22 mouse cellular contexts compared by ENCODE assay signal in the genomic region with DNA sequence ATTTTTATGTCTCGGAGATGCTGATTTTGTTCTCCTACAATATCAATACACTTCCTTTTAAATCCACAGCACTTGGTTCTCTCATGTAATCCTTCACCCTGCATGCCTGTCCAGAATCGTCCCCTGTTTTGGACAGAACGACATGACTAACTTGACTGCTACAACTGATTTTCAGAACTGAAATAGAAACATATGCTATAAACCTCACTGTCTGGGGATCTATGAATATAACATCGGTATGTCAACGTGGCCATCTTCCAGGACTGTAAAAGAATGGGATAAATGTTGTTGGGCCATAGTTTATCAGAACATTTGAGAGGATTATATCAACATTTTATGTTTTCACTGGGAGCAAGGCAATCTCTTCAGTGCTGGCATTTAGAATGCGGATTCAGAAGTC.
A peak's percentile ranks its signal among the peaks of the same experiment; 100 is the strongest.
DNase-seq lines count a peak whose midpoint lies in the region; ATAC-seq and TF ChIP-seq lines count a peak whose summit lies in the region.
"Had no signal": no experiment of that assay in that cellular context is flagged by ENCODE, and none has a peak within 500 bp of the region (broad histone marks: within the 10 kb centered on the region; RNA-seq: fewer than 3 reads in every experiment).

No protein-coding gene starts in this region.

- H3K9ac ChIP-seq in forebrain, embryonic 16.5 days (replicated peaks; ENCODE audit: low read depth, low read length), result no peak overlapping the region
- H3K9ac ChIP-seq in forebrain, embryonic 13.5 days, result no peak overlapping the region
- H3K9ac ChIP-seq in forebrain, postnatal 0 days, result no peak overlapping the region

- peak overlapping the region; percentile 3; the same call in 1 of the 2 replicates for H3K27ac ChIP-seq in forebrain, embryonic 16.5 days (ENCODE audit: low read length)
- no peak overlapping the region for H3K27ac ChIP-seq in forebrain, embryonic 13.5 days
- H3K27ac ChIP-seq in forebrain, postnatal 0 days (ENCODE audit: low read depth, low read length), result 0 out of 2 replicates have a peak overlapping the region, but pooled peaks have one; percentile 46
- no peak overlapping the region for H3K27ac ChIP-seq in forebrain, embryonic 10.5 days

- H3K4me1 ChIP-seq in forebrain, embryonic 16.5 days (replicated peaks; ENCODE audit: control insufficient read depth, insufficient read depth, low read length), result no peaks in the 10 kb centered on the region
- no peaks in the 10 kb centered on the region for H3K4me1 ChIP-seq in forebrain, embryonic 13.5 days
- no peaks in the 10 kb centered on the region for H3K4me1 ChIP-seq in forebrain, postnatal 0 days (ENCODE audit: insufficient read depth)
- H3K4me1 ChIP-seq in forebrain, embryonic 10.5 days, result no peaks in the 10 kb centered on the region

- no peak for TF ChIP-seq CTCF in forebrain, postnatal 0 days (IDR thresholded peaks at IDR 0.05; ENCODE audit: low read depth)

- no peak overlapping the region for H3K4me3 ChIP-seq in forebrain, embryonic 16.5 days (replicated peaks; ENCODE audit: low read length)
- no peak overlapping the region for H3K4me3 ChIP-seq in forebrain, embryonic 13.5 days
- no peak overlapping the region for H3K4me3 ChIP-seq in forebrain, postnatal 0 days (ENCODE audit: low read depth, low read length)
- no peak overlapping the region for H3K4me3 ChIP-seq in forebrain, embryonic 10.5 days

- no peak overlapping the region for H3K4me2 ChIP-seq in forebrain, embryonic 16.5 days (ENCODE audit: low read length)
- no peak overlapping the region for H3K4me2 ChIP-seq in forebrain, embryonic 13.5 days
- H3K4me2 ChIP-seq in forebrain, postnatal 0 days (ENCODE audit: low read depth), result no peak overlapping the region

- no peaks in the 10 kb centered on the region for H3K36me3 ChIP-seq in forebrain, embryonic 16.5 days (ENCODE audit: control insufficient read depth, insufficient read depth)
- no peaks in the 10 kb centered on the region for H3K36me3 ChIP-seq in forebrain, embryonic 13.5 days (ENCODE audit: poor library complexity, severe bottlenecking)
- no peaks in the 10 kb centered on the region for H3K36me3 ChIP-seq in forebrain, postnatal 0 days (ENCODE audit: insufficient read depth)
- H3K36me3 ChIP-seq in forebrain, embryonic 10.5 days (replicated peaks), result no peaks in the 10 kb centered on the region
- H3K36me3 ChIP-seq: G1E had no signal

- H3K9me3 ChIP-seq in forebrain, embryonic 16.5 days (ENCODE audit: control insufficient read depth, low read length), result no peaks in the 10 kb centered on the region
- no peaks in the 10 kb centered on the region for H3K9me3 ChIP-seq in forebrain, embryonic 13.5 days (replicated peaks)
- no peaks in the 10 kb centered on the region for H3K9me3 ChIP-seq in forebrain, postnatal 0 days (ENCODE audit: low read length)
- H3K9me3 ChIP-seq in forebrain, embryonic 10.5 days, result no peaks in the 10 kb centered on the region

- 66% methylated on average over 6 of the region's 6 CpGs for WGBS in forebrain, embryonic 16.5 days
- 93% methylated on average over 6 of the region's 6 CpGs for WGBS in forebrain, embryonic 13.5 days
- WGBS in forebrain, postnatal 0 days, result 65% methylated on average over 6 of the region's 6 CpGs
- 91% methylated on average over 6 of the region's 6 CpGs for WGBS in forebrain, embryonic 10.5 days

- no peak for DNase-seq in forebrain, postnatal 0 days
- no peak for DNase-seq in forebrain, embryonic 10.5 days (ENCODE audit: extremely low spot score, low spot score)
- DNase-seq in frontal cortex, postnatal 14 days (ENCODE audit: low spot score in 2 of 2), result no peak
- peak; percentile 31 for DNase-seq in heart, adult 11 months
- no peak for DNase-seq in heart, adult 18-20 months
- DNase-seq: adrenal gland, adult 2 months; adrenal gland, adult 8-10 months; adrenal gland, postnatal 10 days; adrenal gland, postnatal 14 days; adrenal gland, postnatal 25 days; adrenal gland, postnatal 36 days; B cell, adult 2 months; cerebellum, adult 11 months; cerebellum, adult 11-12 months had no signal

- no peaks in the 10 kb centered on the region for H3K27me3 ChIP-seq in forebrain, embryonic 16.5 days (replicated peaks; ENCODE audit: control insufficient read depth, insufficient read depth, low read length)
- H3K27me3 ChIP-seq in forebrain, embryonic 13.5 days, result no peaks in the 10 kb centered on the region
- no peaks in the 10 kb centered on the region for H3K27me3 ChIP-seq in forebrain, postnatal 0 days (ENCODE audit: insufficient read depth, low read length)
- no peaks in the 10 kb centered on the region for H3K27me3 ChIP-seq in forebrain, embryonic 10.5 days (ENCODE audit: poor library complexity, severe bottlenecking)
- H3K27me3 ChIP-seq: CH12.LX, Patski had no signal

- no peak for ATAC-seq in forebrain, embryonic 16.5 days
- ATAC-seq in forebrain, embryonic 13.5 days, result no peak
- peak; percentile 61 for ATAC-seq in forebrain, postnatal 0 days
- ATAC-seq in frontal cortex, adult (ENCODE audit: low TSS enrichment), result peak; percentile 51
- ATAC-seq: activated CD4-positive, CD25-positive, alpha-beta regulatory T cell, adult 4 months; CD4-positive, CD25-positive, alpha-beta regulatory T cell, adult 4 months; Patski had no signal

Comparison
In these comparisons a context has a peak if more than half of its experiments do, and no peak if none do; other contexts are left out.
1. ATAC-seq: peak in forebrain, postnatal 0 days (single experiment) and frontal cortex, adult (single experiment); none in forebrain, embryonic 16.5 days (single experiment) and forebrain, embryonic 13.5 days (single experiment).
2. H3K27ac ChIP-seq: peak in forebrain, embryonic 16.5 days (single experiment) and forebrain, postnatal 0 days (single experiment); none in forebrain, embryonic 13.5 days (single experiment) and forebrain, embryonic 10.5 days (single experiment).